20 mouse cellular contexts compared by ENCODE assay signal in the genomic region with DNA sequence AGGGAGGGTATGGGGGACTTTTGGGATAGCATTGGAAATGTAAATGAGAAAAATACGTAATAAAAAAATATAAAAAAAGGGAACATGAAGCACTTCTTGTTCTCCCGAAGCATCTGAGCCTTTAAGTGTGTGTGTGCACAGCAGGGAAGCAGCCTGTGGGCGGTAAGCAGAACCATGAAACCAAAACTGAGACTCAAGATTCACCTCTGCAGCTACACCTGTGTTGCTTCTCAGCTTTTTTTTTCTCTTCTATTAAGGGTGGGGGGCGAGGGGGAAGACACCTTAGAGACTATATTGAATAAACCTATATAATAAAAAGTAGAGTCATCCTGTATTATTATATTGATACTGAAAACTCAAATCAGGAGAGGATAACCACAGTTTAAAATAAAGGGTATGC. TPM values are rescaled to one million over a fixed set of nuclear protein-coding genes. Genes with fewer than 3 reads are reported as not detected.
DNase-seq lines count a peak whose midpoint lies in the region; TF ChIP-seq lines count a peak whose summit lies in the region.
"Had no signal": no experiment of that assay in that cellular context is flagged by ENCODE, and none has a peak within 500 bp of the region (broad histone marks: within the 10 kb centered on the region; RNA-seq: fewer than 3 reads in every experiment).

No protein-coding gene starts in this region.

- H3K4me2 ChIP-seq in CH12.LX (ENCODE audit: insufficient read depth, low read depth, poor library complexity, severe bottlenecking), result no peak overlapping the region

- peaks cover 6% of the 10 kb centered on the region for H3K79me2 ChIP-seq in CH12.LX (replicated peaks; ENCODE audit: control insufficient read depth, extremely low read depth, insufficient read depth, poor library complexity, severe bottlenecking)

- no peak for TF ChIP-seq POLR2A in CH12.LX (IDR thresholded peaks at IDR 0.05; ENCODE audit: low read depth, low read length)

- no peak overlapping the region for H3K27ac ChIP-seq in CH12.LX (ENCODE audit: insufficient read depth, low read depth)

- H3K4me1 ChIP-seq in CH12.LX (ENCODE audit: control insufficient read depth in 1 of 2, insufficient read depth in 2 of 2), result peaks cover 14 to 44% of the 10 kb centered on the region in 2 experiments

- TF ChIP-seq EP300 in CH12.LX (IDR thresholded peaks at IDR 0.05; ENCODE audit: low read length), result peak; percentile 18; the same call in 1 of the 2 replicates

- TF ChIP-seq CTCF in CH12.LX (conservative IDR thresholded peaks at IDR 0.05 in 1 of 2, IDR thresholded peaks at IDR 0.05 in 1 of 2; ENCODE audit: low read depth in 2 of 2, low read length in 2 of 2), result no peak

- dilution Hi-C loops in CH12.LX (cut with MboI; ENCODE audit: extremely low pct_ligation_motif_present, extremely low pct_unique_long_range_greater_than_20kb, low sequenced_read_pairs), result no loop called here

- H3K4me3 ChIP-seq in CH12.LX (replicated peaks in 1 of 3; ENCODE audit: low read depth in 2 of 3, low read length in 2 of 3, poor library complexity in 1 of 3), result no peak overlapping the region

- H3K9me3 ChIP-seq in CH12.LX (replicated peaks; ENCODE audit: low read length), result peaks cover 9% of the 10 kb centered on the region

- in situ Hi-C loops in CH12.LX (cut with MboI; ENCODE audit: low pct_ligation_motif_present, low pct_unique_long_range_greater_than_20kb, low sequenced_read_pairs), result loop anchor here (10.0 kb wide), 1 partner anchor 193 kb away; no protein-coding TSS in a partner anchor

- TF ChIP-seq RAD21 in CH12.LX (IDR thresholded peaks at IDR 0.05; ENCODE audit: low read depth, low read length), result no peak

- no peak overlapping the region for H3K9ac ChIP-seq in CH12.LX (ENCODE audit: insufficient read depth, low read depth)

- intact Hi-C loops in gastrocnemius, postnatal 14 days (cut with DNase I; ENCODE audit: low total_unique reads), result no loop called here
- intact Hi-C loops in heart, postnatal 25 days (cut with DNase I), result no loop called here

- peaks cover 25 to 49% of the 10 kb centered on the region in 2 experiments for H3K36me3 ChIP-seq in CH12.LX (replicated peaks in 1 of 2; ENCODE audit: control insufficient read depth in 1 of 2, insufficient read depth in 1 of 2, low read length in 1 of 2)
- peaks cover 4% of the 10 kb centered on the region; the same call in 1 of the 2 replicates for H3K36me3 ChIP-seq in splenic B cell, adult 2 months (ENCODE audit: control insufficient read depth, insufficient read depth, low read length, poor library complexity, severe bottlenecking)

- no peaks in the 10 kb centered on the region for H3K27me3 ChIP-seq in CH12.LX (replicated peaks)
- H3K27me3 ChIP-seq in splenic B cell, adult 2 months (ENCODE audit: control insufficient read depth, insufficient read depth, low read length, poor library complexity, severe bottlenecking), result no peaks in the 10 kb centered on the region; the same call in 1 of the 2 replicates
- H3K27me3 ChIP-seq: Patski had no signal

- DNase-seq in A20 (ENCODE audit: low read depth, low spot score) (peak; percentile 59), CH12.LX (ENCODE audit: extremely low read depth) (no peak)
- DNase-seq in brain, adult 2 months (ENCODE audit: low read depth, low spot score), result peak; percentile 26
- peak; percentile 55 for DNase-seq in splenic B cell, adult 2 months (ENCODE audit: low read depth, low spot score)
- DNase-seq in frontal cortex, postnatal 25 days (ENCODE audit: low spot score in 2 of 2), result no peak
- DNase-seq in kidney, postnatal 14 days, result no peak
- DNase-seq in gastrocnemius, postnatal 14 days, result no peak
- no peak for DNase-seq in heart, postnatal 25 days (ENCODE audit: low spot score)
- DNase-seq: adrenal gland, adult 2 months; adrenal gland, adult 8-10 months; adrenal gland, postnatal 10 days; adrenal gland, postnatal 14 days; adrenal gland, postnatal 25 days; adrenal gland, postnatal 36 days; cerebellum, adult 11 months; cerebellum, adult 11-12 months; cerebellum, adult 18-20 months; cerebellum, adult 2 months; cerebellum, adult 8-10 months had no signal

TF ChIP-seq in CH12.LX, 34 proteins besides CTCF, POLR2A, EP300 and RAD21:
- TF ChIP-seq CHD1 (IDR thresholded peaks at IDR 0.05; ENCODE audit: low read depth, low read length) (no peak), HCFC1 (IDR thresholded peaks at IDR 0.05; ENCODE audit: low read depth, low read length) (no peak), RCOR1 (conservative IDR thresholded peaks at IDR 0.05; ENCODE audit: low read depth, low read length) (no peak), ZNF384 (IDR thresholded peaks at IDR 0.05; ENCODE audit: low read depth, low read length) (peak; percentile 79), MAX (IDR thresholded peaks at IDR 0.05; ENCODE audit: low read length) (no peak), TCF12 (IDR thresholded peaks at IDR 0.05; ENCODE audit: low read depth, low read length) (0 out of 2 replicates have a peak, but pooled peaks have one; percentile 25), JUN (IDR thresholded peaks at IDR 0.05; ENCODE audit: insufficient read depth, low read depth, low read length) (no peak)

RNA-seq across cellular contexts. Expression of gene Unc50, which starts 37.9 kb away (rescaled TPM):
- 56.6 and 58.5 TPM in 2 replicates for total RNA-seq in CH12.LX (2012; rRNA removed)
- 75.5 and 76.3 TPM in 2 replicates for total RNA-seq in CH12.LX (2014; rRNA removed)
- 39.9 and 41.8 TPM in 2 replicates for polyA plus RNA-seq in CH12.LX (2012; ENCODE audit: insufficient read length, low read depth)
- 10 to 100 TPM; 19.7 to 20.2 TPM for total RNA-seq in gastrocnemius, postnatal 14 days (2021)
- total RNA-seq in heart, postnatal 25 days (2021), result 10 to 100 TPM; 28.3 to 34.2 TPM

RNA-seq across cellular contexts. Expression of gene Coa5, which starts 37.9 kb away (rescaled TPM):
- total RNA-seq in CH12.LX (2012; rRNA removed), result 43.8 and 49.7 TPM in 2 replicates
- 61.4 and 62.8 TPM in 2 replicates for total RNA-seq in CH12.LX (2014; rRNA removed)
- polyA plus RNA-seq in CH12.LX (2012; ENCODE audit: insufficient read length, low read depth), result 69.8 and 79.8 TPM in 2 replicates
- total RNA-seq in gastrocnemius, postnatal 14 days (2021), result 100 to 1,000 TPM; 106 to 107 TPM
- 100 to 1,000 TPM in 1 of 2 experiments, 10 to 100 TPM in 1; 99.1 to 103 TPM for total RNA-seq in heart, postnatal 25 days (2021)

Comparison
In these comparisons a context has a peak if more than half of its experiments do, and no peak if none do; other contexts are left out.
1. DNase-seq: peak in A20 (single experiment), brain, adult 2 months (single experiment) and splenic B cell, adult 2 months (single experiment); none in CH12.LX (single experiment), frontal cortex, postnatal 25 days (0 of 2), kidney, postnatal 14 days (single experiment), gastrocnemius, postnatal 14 days (single experiment) and heart, postnatal 25 days (single experiment).